Mouse (Mus musculus) MEL (cell line): Measurements from ENCODE around the gene Cenpb. TPM values are rescaled to one million over a fixed set of nuclear protein-coding genes. Genes with fewer than 3 reads are reported as not detected.

Experiments used
- DNase-seq: peaks from one replicate; pipeline ENCODE4 v3.0.0; 2011; ENCODE audit warnings: low read depth, low spot score
- H3K27ac ChIP-seq: 2 replicates; pipeline ENCODE4 v1.5.1; 2012; ENCODE audit warnings: low read depth, mild to moderate bottlenecking, control low read depth, low read length, moderate library complexity; ENCODE audit not compliant: control insufficient read depth
- H3K27me3 ChIP-seq, 2 experiments: fragments of 150-350 bp in 1 of 2; sonication (generic) in 1 of 2; 2 replicates each; pipeline ENCODE4 v1.6.1; 2012; ENCODE audit warnings: low read length in 2 of 2, mild to moderate bottlenecking in 2 of 2, improper control_type of control experiment in 1 of 2, moderate library complexity in 1 of 2; ENCODE audit not compliant: insufficient read depth in 2 of 2, control insufficient read depth in 1 of 2
- H3K36me3 ChIP-seq, 2 experiments: 2 replicates each; pipeline ENCODE4 v1.6.1; 2012 to 2014; ENCODE audit warnings: low read length in 2 of 2, improper control_type of control experiment in 1 of 2, inconsistent platforms in 1 of 2, mild to moderate bottlenecking in 1 of 2; ENCODE audit not compliant: insufficient read depth in 2 of 2, control insufficient read depth in 1 of 2
- H3K4me1 ChIP-seq, 2 experiments: fragments of 150-350 bp in 1 of 2; sonication (generic) in 1 of 2; 2 replicates each; pipeline ENCODE4 v1.6.1; 2012; ENCODE audit warnings: low read length in 2 of 2, improper control_type of control experiment in 1 of 2, mild to moderate bottlenecking in 1 of 2; ENCODE audit not compliant: insufficient read depth in 2 of 2, control insufficient read depth in 1 of 2
- H3K4me3 ChIP-seq, 2 experiments: fragments of 150-350 bp in 1 of 2; sonication (generic) in 1 of 2; 2 replicates each; pipeline ENCODE4 v1.5.1; 2012; ENCODE audit warnings: low read depth in 2 of 2, low read length in 2 of 2, mild to moderate bottlenecking in 2 of 2, moderate library complexity in 2 of 2, control low read depth in 1 of 2, improper control_type of control experiment in 1 of 2; ENCODE audit not compliant: control insufficient read depth in 1 of 2, insufficient read depth in 1 of 2
- H3K79me2 ChIP-seq: 2 replicates; pipeline ENCODE4 v1.6.1; 2012; ENCODE audit warnings: mild to moderate bottlenecking, low read length, moderate library complexity; ENCODE audit not compliant: control insufficient read depth, poor library complexity, insufficient read depth
- H3K9ac ChIP-seq: 2 replicates; pipeline ENCODE4 v1.6.1; 2012; ENCODE audit warnings: low read depth, mild to moderate bottlenecking, control low read depth, low read length, moderate library complexity; ENCODE audit not compliant: control insufficient read depth, poor library complexity, severe bottlenecking
- H3K9me3 ChIP-seq: fragments of 150-350 bp; sonication (generic); replicated peaks from 2 replicates; pipeline ENCODE4 v1.6.1; 2012; ENCODE audit warnings: mild to moderate bottlenecking, low read length, improper control_type of control experiment, moderate library complexity; ENCODE audit not compliant: insufficient read depth
- BHLHE40 ChIP-seq: IDR thresholded peaks from 2 replicates; pipeline ENCODE4 v1.6.1; 2012; ENCODE audit warnings: low read depth, mild to moderate bottlenecking, inconsistent platforms, low read length, improper control_type of control experiment, borderline replicate concordance
- E2F4 ChIP-seq: IDR thresholded peaks from 2 replicates; pipeline ENCODE4 v1.6.1; 2011; ENCODE audit warnings: low read depth, low read length, improper control_type of control experiment, borderline replicate concordance
- ETS1 ChIP-seq: IDR thresholded peaks from 2 replicates; pipeline ENCODE4 v1.6.1; 2012; ENCODE audit warnings: low read depth, mild to moderate bottlenecking, inconsistent platforms, low read length, improper control_type of control experiment, moderate library complexity
- HCFC1 ChIP-seq: IDR thresholded peaks from 2 replicates; pipeline ENCODE4 v1.6.1; 2012; ENCODE audit warnings: low read depth, mild to moderate bottlenecking, inconsistent platforms, low read length, improper control_type of control experiment, moderate library complexity
- JUND ChIP-seq: IDR thresholded peaks from 2 replicates; pipeline ENCODE4 v1.6.1; 2011; ENCODE audit warnings: low read depth, mild to moderate bottlenecking, improper control_type of control experiment, low read length
- MEF2A ChIP-seq: IDR thresholded peaks from 2 replicates; pipeline ENCODE4 v1.6.1; 2014; ENCODE audit warnings: low read depth, mild to moderate bottlenecking, inconsistent platforms, low read length, improper control_type of control experiment; ENCODE audit not compliant: poor library complexity, insufficient replicate concordance, severe bottlenecking; ENCODE audit errors: extremely low read depth
- NELFE ChIP-seq: IDR thresholded peaks from 2 replicates; pipeline ENCODE4 v1.6.1; 2011; ENCODE audit warnings: low read depth, low read length, improper control_type of control experiment
- POLR2AphosphoS2 ChIP-seq: IDR thresholded peaks from 2 replicates; pipeline ENCODE4 v1.6.1; 2011; ENCODE audit warnings: low read length, improper control_type of control experiment
- RCOR1 ChIP-seq: IDR thresholded peaks from 2 replicates; pipeline ENCODE4 v1.6.1; 2012; ENCODE audit warnings: low read depth, mild to moderate bottlenecking, inconsistent platforms, low read length, improper control_type of control experiment
- SMC3 ChIP-seq: IDR thresholded peaks from 2 replicates; pipeline ENCODE4 v1.6.1; 2011; ENCODE audit warnings: low read depth, low read length, improper control_type of control experiment
- TCF12 ChIP-seq: IDR thresholded peaks from 2 replicates; pipeline ENCODE4 v1.6.1; 2014; ENCODE audit warnings: low read depth, mild to moderate bottlenecking, inconsistent platforms, low read length, improper control_type of control experiment, moderate library complexity
- USF1 ChIP-seq: IDR thresholded peaks from 2 replicates; pipeline ENCODE4 v1.6.1; 2014; ENCODE audit warnings: low read depth, mild to moderate bottlenecking, inconsistent platforms, low read length, improper control_type of control experiment, moderate library complexity
- ZKSCAN1 ChIP-seq: IDR thresholded peaks from 2 replicates; pipeline ENCODE4 v1.6.1; 2012; ENCODE audit warnings: low read depth, mild to moderate bottlenecking, inconsistent platforms, low read length, improper control_type of control experiment, moderate library complexity
- polyA plus RNA-seq, 2 experiments: library from polyadenylated mRNA; stranded (reverse) in 1 of 2; unstranded in 1 of 2; fragments of >175 nt in 1 of 2; fragments of >200 nt in 1 of 2; gene quantifications; 2 replicates each; pipeline versions ENCODE4 v1.2.1 to v1.2.4; 2012; ENCODE audit warnings: low replicate concordance in 2 of 2, low read depth in 1 of 2; ENCODE audit not compliant: insufficient read length in 2 of 2, insufficient read depth in 1 of 2, missing spikeins in 1 of 2
- total RNA-seq: library from RNA; depleted of rRNA; stranded (reverse); fragments of 300-350 nt; gene quantifications from 2 replicates; pipeline ENCODE4 v1.2.3, GENCODE M21; 2012

Gene Cenpb
- total and polyA plus RNA-seq, 3 experiments, result 24.3 to 34.9 TPM; not detected in 1

- Histone ChIP-seq H3K27ac (no peak overlapping the region), H3K79me2 (no peaks in the 10 kb centered on the region), H3K9me3 (no peaks in the 10 kb centered on the region), H3K9ac (no peak overlapping the region), H3K27me3 (no peaks in the 10 kb centered on the region), H3K4me1 (peaks cover 0 to 7% of the 10 kb centered on the region in 2 experiments; a peak in 2 of 4 replicates), H3K4me3 (no peak overlapping the region), H3K36me3 (no peaks in the 10 kb centered on the region; a peak in 2 of 4 replicates)
- no peak for DNase-seq
- TF ChIP-seq TCF12 (no peak), RCOR1 (no peak), USF1 (no peak), SMC3 (no peak), MEF2A (no peak), NELFE (no peak), HCFC1 (no peak), E2F4 (no peak)
These were observed 34.3 kb downstream of the Cenpb start for GRCm38 (mm10) chr2:131145536-131145935.

DNA sequence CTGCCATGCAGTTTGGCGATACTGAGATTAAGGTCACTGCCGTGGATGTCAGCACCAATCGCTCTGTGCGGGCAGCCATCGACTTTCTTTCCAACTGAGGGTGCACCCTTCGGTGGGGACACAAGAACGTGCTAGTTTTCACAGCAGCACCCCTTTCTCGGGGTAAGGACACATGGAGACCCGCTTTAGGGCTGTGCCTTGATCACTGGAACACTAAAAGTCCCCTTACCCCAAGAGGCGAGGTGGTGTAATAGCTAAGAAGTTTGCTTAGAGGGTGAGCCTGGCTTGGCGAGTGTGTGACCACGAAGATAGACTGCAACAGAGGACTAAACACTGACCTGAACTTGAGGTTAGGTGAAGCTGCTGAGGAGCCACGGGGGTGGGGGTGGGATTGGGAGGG is 34.7 kb downstream of the Cenpb start:
- Histone ChIP-seq H3K9me3 (no peaks in the 10 kb centered on the region), H3K4me1 (peaks cover 0 to 7% of the 10 kb centered on the region in 2 experiments; a peak in 2 of 4 replicates), H3K9ac (no peak overlapping the region), H3K36me3 (no peaks in the 10 kb centered on the region; a peak in 2 of 4 replicates), H3K4me3 (no peak overlapping the region), H3K27ac (no peak overlapping the region), H3K27me3 (no peaks in the 10 kb centered on the region), H3K79me2 (no peaks in the 10 kb centered on the region)
- DNase-seq, result no peak
- TF ChIP-seq ZKSCAN1 (no peak), ETS1 (no peak)

DNA sequence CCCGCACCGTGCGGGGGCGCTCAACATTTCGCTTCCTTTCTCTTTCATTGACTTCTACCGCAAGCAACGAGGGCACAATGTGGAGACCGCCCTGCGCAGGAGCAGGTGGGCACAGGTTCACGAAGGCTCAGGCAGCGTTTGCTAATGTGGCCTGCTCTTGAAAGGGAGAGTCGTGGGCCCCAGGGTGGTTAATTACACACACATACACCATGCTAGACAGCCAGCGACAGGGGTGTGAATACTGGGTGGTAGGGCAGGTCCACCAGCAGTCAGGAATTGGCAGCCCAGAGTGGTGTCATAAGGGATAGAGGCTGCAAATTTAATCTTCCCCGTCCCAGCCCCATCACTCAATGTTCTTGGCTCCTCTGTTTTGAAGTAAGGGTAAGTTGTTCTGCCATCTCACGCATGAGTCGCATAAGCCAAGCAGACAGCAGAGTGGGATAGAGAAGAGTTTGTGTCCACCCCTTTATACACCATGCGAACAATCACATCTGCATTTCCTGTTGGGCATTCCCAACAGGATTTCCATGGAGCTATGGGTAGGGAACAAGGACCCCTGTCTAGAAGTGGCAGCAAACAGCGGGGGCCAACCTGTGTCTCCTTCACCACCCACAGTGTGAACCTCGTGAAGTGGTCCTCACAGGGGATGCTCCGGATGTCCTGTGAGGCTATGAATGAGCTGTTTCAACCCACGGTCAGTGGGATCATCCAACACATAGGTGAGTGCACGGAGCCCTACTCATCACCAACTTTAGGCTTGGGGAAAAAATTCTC is 36.7 kb downstream of the Cenpb start:
- no peaks in the 10 kb centered on the region for H3K9me3 ChIP-seq
- H3K4me3 ChIP-seq, result no peak overlapping the region
- DNase-seq, result no peak
- no peak for TF ChIP-seq POLR2AphosphoS2
- TF ChIP-seq BHLHE40, result no peak
- TF ChIP-seq JUND, result no peak
- TF ChIP-seq, all 39 proteins: peak for 0
- peaks cover 0 to 7% of the 10 kb centered on the region in 2 experiments; a peak in 2 of 4 replicates for H3K4me1 ChIP-seq
- H3K27me3 ChIP-seq, result no peaks in the 10 kb centered on the region
- H3K79me2 ChIP-seq, result no peaks in the 10 kb centered on the region
- H3K27ac ChIP-seq, result no peak overlapping the region
- no peaks in the 10 kb centered on the region; a peak in 1 of 4 replicates for H3K36me3 ChIP-seq
- H3K9ac ChIP-seq, result no peak overlapping the region
